Mouse (Mus musculus): Measurements from ENCODE around the gene Cpne8. TPM values are rescaled to one million over a fixed set of nuclear protein-coding genes. Genes with fewer than 3 reads are reported as not detected.

The Cpne8 gene
- polyA plus RNA-seq (2012; rRNA removed), result 1.2 and 1.5 TPM in 2 replicates

DNA sequence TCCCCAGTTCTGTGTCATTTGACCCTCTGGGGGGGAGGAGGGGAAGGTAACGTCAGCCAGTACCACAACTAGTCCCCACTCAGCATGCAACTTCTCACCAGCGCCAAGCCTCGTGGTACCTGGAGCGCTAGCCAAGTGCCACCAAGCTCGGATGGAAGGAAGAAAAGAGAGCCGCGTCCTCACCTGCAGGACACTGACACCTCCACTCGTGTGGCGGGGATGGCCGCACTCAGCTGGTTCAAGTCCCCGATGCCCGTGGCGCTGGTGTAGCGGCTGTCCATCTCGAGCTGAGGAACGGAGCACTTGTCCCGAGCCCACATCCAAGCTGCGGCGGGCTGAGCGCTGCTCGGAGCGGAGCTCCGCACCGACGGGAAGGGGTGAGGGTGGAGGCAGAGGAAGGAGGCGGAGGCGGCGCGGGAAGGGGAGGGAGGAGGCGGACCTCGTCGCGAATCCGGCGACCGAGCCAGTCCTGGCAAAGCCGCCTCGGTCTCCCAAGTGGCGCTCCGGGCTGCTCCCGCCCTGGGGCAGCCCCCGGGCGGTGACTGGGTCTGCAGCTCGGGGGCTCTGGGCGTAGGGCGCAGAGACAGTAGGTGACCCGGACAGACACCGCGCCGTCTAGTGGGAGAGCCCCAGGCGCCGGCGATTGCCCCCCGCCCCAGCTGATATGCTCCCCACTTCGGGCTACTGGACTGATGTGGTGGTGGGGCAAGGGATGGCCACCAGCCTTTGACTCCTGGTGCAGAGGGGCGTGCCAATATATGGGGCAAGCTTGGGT, at the start of gene Cpne8:
Gene Cpne8 (minus strand): TSS at position 448 of the 775 bp plus-strand sequence.

